Comparison of ENCODE assay signal across 8 mouse cellular contexts in the genomic region with DNA sequence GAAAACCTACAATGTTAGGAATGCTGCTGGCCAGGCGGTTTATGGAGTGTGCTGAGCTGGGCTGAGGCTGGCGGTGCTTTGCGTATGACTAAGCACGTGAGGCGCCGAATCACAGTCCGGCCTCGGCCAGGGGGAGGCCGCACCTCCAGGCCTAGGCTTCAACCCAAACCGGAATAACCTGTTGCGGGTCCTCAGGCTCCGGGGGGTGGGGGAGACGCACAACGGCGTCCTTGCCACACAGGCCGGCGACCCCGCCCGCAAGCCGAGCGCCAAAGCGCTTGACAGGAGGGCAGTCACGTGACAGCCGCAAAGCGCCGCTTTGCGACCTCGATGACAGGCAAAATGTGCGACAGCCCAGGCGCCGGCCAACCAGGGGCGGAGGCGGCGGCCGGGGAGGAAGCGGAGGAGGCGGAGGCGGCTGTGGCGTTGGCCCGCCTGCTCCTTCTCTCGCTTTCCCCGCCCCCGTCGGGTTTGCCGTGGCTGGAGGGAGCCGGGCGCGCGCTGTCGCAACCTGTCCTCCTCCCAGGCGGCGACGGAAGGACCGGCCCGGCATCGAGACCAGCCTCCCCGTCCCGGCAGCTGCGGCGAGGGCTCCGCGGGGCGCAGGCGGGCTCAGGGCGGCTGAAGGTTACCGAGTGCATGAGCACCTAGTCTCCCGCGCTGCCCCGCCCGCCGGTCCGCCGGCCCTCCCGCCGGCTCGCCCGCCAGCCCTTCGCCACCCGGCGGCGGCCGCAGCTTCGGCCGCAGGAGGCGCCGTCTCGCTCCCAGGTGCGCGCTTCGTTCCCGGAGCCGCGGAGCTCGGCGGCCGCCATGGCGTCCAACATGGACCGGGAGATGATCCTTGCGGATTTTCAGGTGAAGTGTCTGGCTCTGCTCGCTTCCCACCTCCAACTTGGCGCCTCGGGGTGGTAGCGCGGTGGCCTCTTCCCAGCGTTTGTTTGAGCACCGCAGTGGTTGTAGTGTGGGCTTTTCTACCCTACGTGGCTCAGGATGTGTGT. TPM values are rescaled to one million over a fixed set of nuclear protein-coding genes. Genes with fewer than 3 reads are reported as not detected.
DNase-seq lines count a peak whose midpoint lies in the region; ATAC-seq lines count a peak whose summit lies in the region.

A gene (plus strand): TSS at position 371 of the 998 bp plus-strand sequence.

- under 1% methylated on average over 89 of the region's 107 CpGs for WGBS in hindbrain, embryonic 12.5 days

- H3K9ac ChIP-seq in hindbrain, embryonic 12.5 days: peak within 1 kb of the TSS; percentile 92

- peak; percentile 99 for ATAC-seq in hindbrain, embryonic 12.5 days (ENCODE audit: low FRiP score)

- H3K4me2 ChIP-seq in hindbrain, embryonic 12.5 days (replicated peaks): peak within 1 kb of the TSS; percentile 65

- H3K27me3 ChIP-seq in hindbrain, embryonic 12.5 days: no peaks in the 10 kb centered on the region

- peaks cover 7% of the 10 kb centered on the region; the same call in 1 of the 2 replicates for H3K4me1 ChIP-seq in hindbrain, embryonic 12.5 days

- no peaks in the 10 kb centered on the region for H3K36me3 ChIP-seq in hindbrain, embryonic 12.5 days

- DNase-seq in NIH3T3 (ENCODE audit: low read depth): peak; percentile 100
- DNase-seq in cerebellum, postnatal 10 days: peak; percentile 98 to 99
- peak; percentile 95 to 97 for DNase-seq in frontal cortex, postnatal 10 days (ENCODE audit: low spot score in 2 of 2)
- DNase-seq in layer of hippocampus, postnatal 25 days (ENCODE audit: extremely low spot score in 1 of 2, low spot score in 1 of 2): peak; percentile 89 to 98
- peak; percentile 99 for DNase-seq in lung, postnatal 25 days (ENCODE audit: low spot score)
- peak; percentile 96 for DNase-seq in retina, embryonic 14.5 days (ENCODE audit: low spot score)
- DNase-seq in thymus, postnatal 4 days: peak; percentile 98

- H3K4me3 ChIP-seq in hindbrain, embryonic 12.5 days: peak within 1 kb of the TSS; percentile 92

- H3K27ac ChIP-seq in hindbrain, embryonic 12.5 days: peak within 1 kb of the TSS; percentile 97

- H3K9me3 ChIP-seq in hindbrain, embryonic 12.5 days (replicated peaks): no peaks in the 10 kb centered on the region

RNA-seq across cellular contexts. Expression of the gene that starts here (rescaled TPM):
- polyA plus RNA-seq in hindbrain, embryonic 12.5 days (2016; fragmentation: Nextera tagmentation; extraction: Ambion mirVana): 45.5 and 47.0 TPM in 2 replicates
- 10 to 100 TPM; 24.0 to 26.8 TPM for total RNA-seq in layer of hippocampus, postnatal 25 days (2021)

Comparison
In these comparisons a context has a peak if more than half of its experiments do, and no peak if none do; other contexts are left out.
1. Peak in every context shown above with its lines: DNase-seq, ATAC-seq, H3K4me3 ChIP-seq and H3K27ac ChIP-seq.